Mouse (Mus musculus) E14TG2a.4 (cell line): Measurements from ENCODE around the gene Mad1l1.

Source experiments
- H3K27me3 ChIP-seq: 2 replicates; pipeline ENCODE4 v1.6.1; 2014; ENCODE audit warnings: low read length, control low read depth; ENCODE audit not compliant: insufficient read depth
- H3K36me3 ChIP-seq: 2 replicates; pipeline ENCODE4 v1.6.1; 2014; ENCODE audit warnings: low read length, control low read depth; ENCODE audit not compliant: insufficient read depth
- H3K4me1 ChIP-seq: replicated peaks from 2 replicates; pipeline ENCODE4 v1.6.1; 2014; ENCODE audit warnings: low read depth, low read length, control low read depth
- H3K4me3 ChIP-seq: replicated peaks from 2 replicates; pipeline ENCODE4 v1.5.1; 2014; ENCODE audit warnings: mild to moderate bottlenecking, low read length
- H3K9me3 ChIP-seq: 2 replicates; pipeline ENCODE4 v1.6.1; 2014; ENCODE audit warnings: low read length, control low read depth
- CTCF ChIP-seq: conservative IDR thresholded peaks from 2 replicates; pipeline ENCODE4 v1.5.1; 2014; ENCODE audit warnings: low read length
- NANOG ChIP-seq: IDR thresholded peaks from 2 replicates; pipeline ENCODE4 v1.6.1; 2014; ENCODE audit warnings: borderline replicate concordance, low read length, mixed read lengths
- POU5F1 ChIP-seq: IDR thresholded peaks from 2 replicates; pipeline ENCODE4 v1.6.1; 2014; ENCODE audit warnings: low read length, borderline replicate concordance

Gene Mad1l1

GRCm38 (mm10) chr5:140250370-140250769, 71.0 kb downstream of the Mad1l1 start:
- Histone ChIP-seq H3K9me3 (no peaks in the 10 kb centered on the region), H3K27me3 (no peaks in the 10 kb centered on the region)

DNA sequence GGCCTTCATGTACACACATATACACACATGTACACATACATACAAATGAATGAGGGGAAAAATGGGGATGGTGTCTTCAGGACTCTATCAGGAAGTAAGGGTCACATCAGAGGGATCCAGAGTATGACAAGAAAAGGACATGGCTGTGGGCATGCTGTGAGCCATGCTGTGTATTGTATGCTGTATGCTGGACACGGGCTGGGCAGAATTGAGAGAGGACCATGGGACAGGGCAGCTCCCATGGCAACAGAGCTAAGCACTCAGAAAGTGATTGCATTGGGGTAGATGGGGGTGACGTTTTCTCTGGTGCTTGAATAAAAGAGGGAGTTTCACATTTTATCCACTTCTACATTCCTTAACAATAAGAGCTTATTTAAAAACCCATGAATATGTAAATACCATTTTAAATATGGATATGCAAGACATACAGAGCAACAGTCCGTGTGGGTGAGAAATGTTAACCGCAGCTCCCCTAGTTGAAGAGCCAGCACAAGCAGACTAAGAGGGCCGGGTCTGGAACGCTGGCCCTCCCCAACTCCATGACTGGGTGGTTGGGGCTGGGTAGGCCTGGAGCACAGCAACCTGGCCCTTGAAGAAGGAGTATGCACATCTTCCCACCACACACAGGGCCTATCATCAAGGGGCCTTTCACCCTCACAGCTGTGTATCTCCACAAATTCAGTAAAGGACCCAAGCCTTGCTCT, 71.8 kb downstream of the Mad1l1 start:
- Histone ChIP-seq H3K4me3 (no peak overlapping the region), H3K36me3 (peaks cover 69% of the 10 kb centered on the region), H3K9me3 (no peaks in the 10 kb centered on the region), H3K4me1 (no peaks in the 10 kb centered on the region), H3K27me3 (no peaks in the 10 kb centered on the region)
- no peak for TF ChIP-seq NANOG
- TF ChIP-seq CTCF = no peak
- no peak for TF ChIP-seq POU5F1

More at GRCm38 (mm10) chr5:140250370-140250769, 71.0 kb downstream of the Mad1l1 start:
- Histone ChIP-seq H3K4me1 (no peaks in the 10 kb centered on the region), H3K4me3 (no peak overlapping the region), H3K36me3 (peaks cover 74% of the 10 kb centered on the region)
- TF ChIP-seq CTCF (no peak), NANOG (no peak), POU5F1 (no peak)

GRCm38 (mm10) chr5:140248101-140248500, 73.3 kb downstream of the Mad1l1 start:
- H3K27me3 ChIP-seq = no peaks in the 10 kb centered on the region
- H3K36me3 ChIP-seq = peaks cover 60% of the 10 kb centered on the region
- no peak for TF ChIP-seq CTCF
- no peak for TF ChIP-seq NANOG
- no peak for TF ChIP-seq POU5F1
- no peaks in the 10 kb centered on the region for H3K4me1 ChIP-seq
- H3K9me3 ChIP-seq = no peaks in the 10 kb centered on the region
- no peak overlapping the region for H3K4me3 ChIP-seq

- Histone ChIP-seq H3K36me3 (peaks cover 49% of the 10 kb centered on the region), H3K4me1 (peaks cover 17% of the 10 kb centered on the region), H3K4me3 (no peak overlapping the region), H3K9me3 (no peaks in the 10 kb centered on the region), H3K27me3 (no peaks in the 10 kb centered on the region)
- TF ChIP-seq POU5F1 (no peak), NANOG (no peak), CTCF (no peak)
These were observed 81.1 kb downstream of the Mad1l1 start for GRCm38 (mm10) chr5:140240235-140240634.

DNA sequence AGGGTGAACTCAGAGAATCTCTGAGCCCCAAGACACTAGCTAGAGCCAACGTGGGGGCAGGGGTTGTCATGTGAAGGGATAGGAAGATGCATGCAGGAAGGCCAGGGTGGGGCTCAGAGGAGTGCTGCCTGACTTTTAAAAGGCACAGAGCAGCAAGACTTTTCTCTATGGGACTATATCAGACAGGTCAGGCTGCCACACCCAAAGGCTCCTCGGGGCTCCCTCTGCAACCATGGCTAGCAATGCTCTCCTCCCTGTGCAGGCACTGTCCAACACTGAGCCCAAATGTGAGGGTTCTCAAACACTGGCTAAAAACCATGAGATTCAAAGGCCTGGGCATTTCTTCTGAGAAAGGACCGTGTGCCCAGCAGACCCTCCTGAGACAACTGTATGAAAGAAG, 82.5 kb downstream of the Mad1l1 start:
- Histone ChIP-seq H3K36me3 (peaks cover 56% of the 10 kb centered on the region), H3K4me1 (peaks cover 17% of the 10 kb centered on the region), H3K9me3 (no peaks in the 10 kb centered on the region), H3K27me3 (no peaks in the 10 kb centered on the region), H3K4me3 (no peak overlapping the region)
- TF ChIP-seq POU5F1 (no peak), CTCF (no peak)

DNA sequence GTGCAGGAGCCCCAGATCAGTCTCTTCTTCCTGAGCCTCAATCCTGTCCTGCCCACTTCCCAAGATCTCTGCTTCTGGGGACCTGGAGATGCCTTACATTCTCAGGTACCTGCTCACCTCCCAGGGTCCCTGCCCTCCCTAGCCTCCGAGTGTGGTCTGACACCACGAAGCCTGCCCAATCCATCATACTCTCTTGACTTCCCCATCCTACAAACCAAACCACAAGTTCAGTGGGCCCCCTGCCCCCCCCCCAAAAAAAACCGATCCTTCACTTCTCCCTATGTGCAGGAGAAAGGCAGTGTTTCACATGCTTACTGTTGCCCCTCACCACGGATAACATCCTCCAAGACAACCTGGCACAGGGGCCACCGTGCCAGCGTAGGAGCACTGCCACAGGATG, 90.5 kb downstream of the Mad1l1 start:
- peaks cover 8% of the 10 kb centered on the region; the same call in 1 of the 2 replicates for H3K4me1 ChIP-seq

GRCm38 (mm10) chr5:140228306-140228705, 93.0 kb downstream of the Mad1l1 start:
- H3K4me3 ChIP-seq = no peak overlapping the region
- no peak for TF ChIP-seq CTCF
- TF ChIP-seq POU5F1 = no peak
- TF ChIP-seq NANOG = no peak
- no peaks in the 10 kb centered on the region for H3K27me3 ChIP-seq
- H3K9me3 ChIP-seq = no peaks in the 10 kb centered on the region
- H3K4me1 ChIP-seq = peaks cover 27% of the 10 kb centered on the region
- H3K36me3 ChIP-seq = peaks cover 26% of the 10 kb centered on the region

More for the DNA sequence above, 90.5 kb downstream of the Mad1l1 start:
- Histone ChIP-seq H3K27me3 (no peaks in the 10 kb centered on the region), H3K4me3 (no peak overlapping the region), H3K9me3 (no peaks in the 10 kb centered on the region), H3K36me3 (peaks cover 38% of the 10 kb centered on the region)
- no peak for TF ChIP-seq NANOG
- no peak for TF ChIP-seq POU5F1
- no peak for TF ChIP-seq CTCF

GRCm38 (mm10) chr5:140226871-140227270, 94.5 kb downstream of the Mad1l1 start:
- no peak overlapping the region for H3K4me3 ChIP-seq
- peaks cover 27% of the 10 kb centered on the region for H3K36me3 ChIP-seq
- H3K27me3 ChIP-seq = no peaks in the 10 kb centered on the region
- peaks cover 29% of the 10 kb centered on the region for H3K4me1 ChIP-seq
- H3K9me3 ChIP-seq = no peaks in the 10 kb centered on the region
- TF ChIP-seq POU5F1 = no peak
- TF ChIP-seq CTCF = no peak
- no peak for TF ChIP-seq NANOG

DNA sequence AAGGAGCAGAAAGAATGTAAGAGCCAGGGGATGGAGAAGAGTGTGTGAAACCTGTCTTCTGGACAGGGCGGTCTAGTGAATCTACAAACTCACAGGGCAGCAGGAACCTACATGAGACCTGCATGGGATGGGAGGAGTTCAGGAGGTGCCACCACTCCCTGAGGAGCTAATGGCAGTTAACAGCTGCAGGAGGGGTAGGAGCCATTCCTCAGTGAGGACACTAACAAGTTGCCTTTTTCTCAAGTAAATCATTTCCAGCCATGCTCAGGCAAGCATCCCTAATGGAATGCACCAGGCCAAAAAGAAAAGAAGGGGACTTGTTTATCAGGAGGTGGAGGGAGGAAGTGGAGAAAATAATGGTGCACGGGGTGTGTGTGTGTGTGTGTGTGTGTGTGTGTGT, 95.5 kb downstream of the Mad1l1 start:
- Histone ChIP-seq H3K4me3 (no peak overlapping the region), H3K4me1 (peaks cover 29% of the 10 kb centered on the region), H3K36me3 (peaks cover 32% of the 10 kb centered on the region), H3K9me3 (no peaks in the 10 kb centered on the region), H3K27me3 (no peaks in the 10 kb centered on the region)
- TF ChIP-seq CTCF (no peak), NANOG (no peak), POU5F1 (no peak)
